Mouse (Mus musculus) cerebellum, adult 2 months (tissue): ENCODE measurements around the gene Utp20.

Experiments used
- CTCF ChIP-seq: fragments of 200-500 bp; IDR thresholded peaks from 2 replicates; pipeline ENCODE4 v1.5.1; 2011; ENCODE audit warnings: low read depth, mild to moderate bottlenecking, control low read depth, low read length, moderate library complexity, borderline replicate concordance; ENCODE audit not compliant: insufficient read depth
- POLR2A ChIP-seq: fragments of 200-500 bp; IDR thresholded peaks from 2 replicates; pipeline ENCODE4 v1.6.1; 2011; ENCODE audit warnings: low read length, control low read depth, borderline replicate concordance; ENCODE audit not compliant: insufficient read depth

GRCm38 (mm10) chr10:88765431-88766142 lies 61.0 kb downstream of the Utp20 start:
- TF ChIP-seq POLR2A (no peak), CTCF (no peak)
